Mouse (Mus musculus) heart, postnatal 0 days (tissue): ENCODE data around the gene Olfr1036.
"Not testable (repeated sequence)": the region's sequence is repeated elsewhere in the genome, so short reads cannot be mapped to it uniquely, and the experiment has no call there.

Source experiments
- CTCF ChIP-seq: IDR thresholded peaks from 2 replicates; pipeline ENCODE4 v1.5.1; 2016; ENCODE audit warnings: antibody characterized with exemption, control low read depth, low read depth
- EP300 ChIP-seq: IDR thresholded peaks from 2 replicates; pipeline ENCODE4 v1.6.1; 2016; ENCODE audit warnings: antibody characterized with exemption, low read depth

- not testable (repeated sequence) for TF ChIP-seq CTCF, EP300
Measured at GRCm38 (mm10) chr2:86073692-86074091, at the start of gene Olfr1036.
